Mouse (Mus musculus) thymus, adult 2 months (tissue): Measurements from ENCODE around the gene Nqo1.

Source experiments
- CTCF ChIP-seq: fragments of 200-500 bp; IDR thresholded peaks from 2 replicates; pipeline ENCODE4 v1.5.1; 2012; ENCODE audit warnings: mild to moderate bottlenecking, control low read depth, low read length, moderate library complexity, borderline replicate concordance; ENCODE audit not compliant: control insufficient read depth, poor library complexity, insufficient read depth; ENCODE audit errors: extremely low read depth
- POLR2A ChIP-seq: fragments of 200-500 bp; IDR thresholded peaks from 2 replicates; pipeline ENCODE4 v1.6.1; 2012; ENCODE audit warnings: mild to moderate bottlenecking, low read length, control low read depth, moderate library complexity; ENCODE audit not compliant: control insufficient read depth, poor library complexity, insufficient read depth; ENCODE audit errors: extremely low read depth

- TF ChIP-seq CTCF (no peak), POLR2A (no peak)
Observed at GRCm38 (mm10) chr8:107399495-107399894, 3.5 kb downstream of the Nqo1 start.
